Mouse (Mus musculus) heart, postnatal 0 days (tissue): Measurements from ENCODE around the gene C6.

Experiments used
- CTCF ChIP-seq: IDR thresholded peaks from 2 replicates; pipeline ENCODE4 v1.5.1; 2016; ENCODE audit warnings: antibody characterized with exemption, control low read depth, low read depth
- EP300 ChIP-seq: IDR thresholded peaks from 2 replicates; pipeline ENCODE4 v1.6.1; 2016; ENCODE audit warnings: antibody characterized with exemption, low read depth

DNA sequence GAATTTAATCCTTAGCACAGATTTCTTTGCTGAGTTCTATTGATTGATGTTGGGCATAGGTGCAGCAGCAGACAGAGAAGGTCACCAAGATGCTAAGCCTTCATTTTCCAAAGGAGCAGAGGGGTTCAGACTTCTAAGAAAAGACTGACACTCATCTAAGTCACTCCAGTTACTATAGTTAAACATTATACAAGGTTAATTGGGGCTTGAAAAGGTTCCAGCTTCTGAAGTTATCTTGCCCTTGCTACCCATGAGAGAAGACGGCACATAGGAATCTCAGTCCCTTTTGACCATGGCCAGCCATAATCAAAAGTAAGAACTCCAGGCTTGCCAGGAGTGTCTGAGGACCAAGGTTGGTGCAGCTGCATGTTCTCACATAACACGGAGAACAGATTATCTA lies 77.3 kb downstream of the C6 start:
- TF ChIP-seq CTCF: no peak
- TF ChIP-seq EP300: no peak
